Mouse (Mus musculus) CH12.LX (cell line): Measurements from ENCODE around the gene Slc6a17. TPM values are rescaled to one million over a fixed set of nuclear protein-coding genes. Genes with fewer than 3 reads are reported as not detected.

Source experiments
- DNase-seq: peaks from one replicate; pipeline ENCODE4 v3.0.0-alpha.2; 2013; ENCODE audit errors: extremely low read depth
- H3K27ac ChIP-seq: 2 replicates; pipeline ENCODE4 v1.5.1; 2012; ENCODE audit warnings: low read depth, mild to moderate bottlenecking, control low read depth, moderate library complexity; ENCODE audit not compliant: insufficient read depth
- H3K27me3 ChIP-seq: replicated peaks from 2 replicates; pipeline ENCODE3; 2012; ENCODE audit warnings: inconsistent platforms
- H3K36me3 ChIP-seq, 2 experiments: replicated peaks in 1 of 2; 2 replicates each; pipeline versions ENCODE3 to v1.6.1; 2012; ENCODE audit warnings: inconsistent platforms in 1 of 2, low read length in 1 of 2, mild to moderate bottlenecking in 1 of 2, mixed read lengths in 1 of 2, moderate library complexity in 1 of 2; ENCODE audit not compliant: control insufficient read depth in 1 of 2, insufficient read depth in 1 of 2
- H3K4me1 ChIP-seq, 2 experiments: 2 replicates each; pipeline ENCODE4 v1.6.1; 2012; ENCODE audit warnings: inconsistent platforms in 1 of 2, moderate library complexity in 1 of 2; ENCODE audit not compliant: insufficient read depth in 2 of 2, control insufficient read depth in 1 of 2
- H3K4me2 ChIP-seq: 2 replicates; pipeline ENCODE4 v1.6.1; 2012; ENCODE audit warnings: low read depth, mild to moderate bottlenecking, control low read depth; ENCODE audit not compliant: poor library complexity, insufficient read depth, severe bottlenecking
- H3K4me3 ChIP-seq, 3 experiments: fragments of 150-350 bp in 1 of 3; sonication (generic) in 1 of 3; replicated peaks in 1 of 3; 2 replicates each; pipeline versions ENCODE3 to v1.5.1; 2011 to 2012; ENCODE audit warnings: low read depth in 2 of 3, low read length in 2 of 3, mild to moderate bottlenecking in 2 of 3, moderate library complexity in 2 of 3, control low read depth in 1 of 3, improper control_type of control experiment in 1 of 3, inconsistent platforms in 1 of 3, mixed read lengths in 1 of 3; ENCODE audit not compliant: poor library complexity in 1 of 3
- H3K79me2 ChIP-seq: replicated peaks from 2 replicates; pipeline ENCODE4 v1.6.1; 2012; ENCODE audit warnings: mild to moderate bottlenecking, moderate library complexity; ENCODE audit not compliant: control insufficient read depth, poor library complexity, insufficient read depth, severe bottlenecking; ENCODE audit errors: extremely low read depth
- H3K9ac ChIP-seq: 2 replicates; pipeline ENCODE4 v1.6.1; 2012; ENCODE audit warnings: low read depth, mild to moderate bottlenecking, control low read depth, moderate library complexity; ENCODE audit not compliant: insufficient read depth
- H3K9me3 ChIP-seq: replicated peaks from 2 replicates; pipeline ENCODE3; 2012; ENCODE audit warnings: low read length, inconsistent platforms, mixed read lengths
- CHD1 ChIP-seq: IDR thresholded peaks from 2 replicates; pipeline ENCODE4 v1.6.1; 2012; ENCODE audit warnings: low read depth, low read length, improper control_type of control experiment, inconsistent platforms
- CHD2 ChIP-seq: IDR thresholded peaks from 2 replicates; pipeline ENCODE4 v1.6.1; 2011; ENCODE audit warnings: low read length, improper control_type of control experiment
- CTCF ChIP-seq, 2 experiments: IDR thresholded peaks in 1 of 2; conservative IDR thresholded peaks in 1 of 2; 2 replicates each; pipeline ENCODE4 v1.5.1; 2011 to 2012; ENCODE audit warnings: low read depth in 2 of 2, low read length in 2 of 2, improper control_type of control experiment in 1 of 2, inconsistent platforms in 1 of 2, mild to moderate bottlenecking in 1 of 2, moderate library complexity in 1 of 2
- EP300 ChIP-seq: IDR thresholded peaks from 2 replicates; pipeline ENCODE4 v1.6.1; 2011; ENCODE audit warnings: low read length, improper control_type of control experiment
- ETS1 ChIP-seq: conservative IDR thresholded peaks from 2 replicates; pipeline ENCODE4 v1.6.1; 2012; ENCODE audit warnings: low read depth, mild to moderate bottlenecking, inconsistent platforms, low read length, improper control_type of control experiment, moderate library complexity
- GABPA ChIP-seq: IDR thresholded peaks from 2 replicates; pipeline ENCODE4 v1.6.1; 2012; ENCODE audit warnings: low read depth, low read length, improper control_type of control experiment, inconsistent platforms; ENCODE audit not compliant: insufficient replicate concordance
- HCFC1 ChIP-seq: IDR thresholded peaks from 2 replicates; pipeline ENCODE4 v1.6.1; 2012; ENCODE audit warnings: low read depth, mild to moderate bottlenecking, inconsistent platforms, low read length, improper control_type of control experiment
- IRF4 ChIP-seq: IDR thresholded peaks from 2 replicates; pipeline ENCODE4 v1.6.1; 2014; ENCODE audit warnings: low read depth, mild to moderate bottlenecking, inconsistent platforms, low read length, improper control_type of control experiment
- JUND ChIP-seq: conservative IDR thresholded peaks from 2 replicates; pipeline ENCODE4 v1.6.1; 2011; ENCODE audit warnings: low read depth, low read length, improper control_type of control experiment
- MAFK ChIP-seq: IDR thresholded peaks from 2 replicates; pipeline ENCODE4 v1.6.1; 2011; ENCODE audit warnings: low read length, improper control_type of control experiment; ENCODE audit not compliant: insufficient replicate concordance
- MEF2A ChIP-seq: IDR thresholded peaks from 2 replicates; pipeline ENCODE4 v1.6.1; 2014; ENCODE audit warnings: low read depth, mild to moderate bottlenecking, inconsistent platforms, low read length, improper control_type of control experiment, borderline replicate concordance
- MXI1 ChIP-seq: IDR thresholded peaks from 2 replicates; pipeline ENCODE4 v1.6.1; 2011; ENCODE audit warnings: mild to moderate bottlenecking, low read depth, low read length, improper control_type of control experiment
- MYC ChIP-seq: IDR thresholded peaks from 2 replicates; pipeline ENCODE4 v1.6.1; 2011; ENCODE audit warnings: low read depth, mild to moderate bottlenecking, improper control_type of control experiment, low read length
- NRF1 ChIP-seq: IDR thresholded peaks from 2 replicates; pipeline ENCODE4 v1.6.1; 2014; ENCODE audit warnings: low read depth, mild to moderate bottlenecking, inconsistent platforms, low read length, improper control_type of control experiment, moderate library complexity
- POLR2A ChIP-seq: IDR thresholded peaks from 2 replicates; pipeline ENCODE4 v1.6.1; 2011; ENCODE audit warnings: low read depth, mild to moderate bottlenecking, improper control_type of control experiment, low read length
- RAD21 ChIP-seq: IDR thresholded peaks from 2 replicates; pipeline ENCODE4 v1.6.1; 2011; ENCODE audit warnings: low read depth, mild to moderate bottlenecking, low read length, improper control_type of control experiment, moderate library complexity
- RCOR1 ChIP-seq: conservative IDR thresholded peaks from 2 replicates; pipeline ENCODE4 v1.6.1; 2012; ENCODE audit warnings: low read depth, mild to moderate bottlenecking, inconsistent platforms, low read length, improper control_type of control experiment
- SMC3 ChIP-seq: IDR thresholded peaks from 2 replicates; pipeline ENCODE4 v1.6.1; 2011; ENCODE audit warnings: low read depth, low read length, improper control_type of control experiment
- TBP ChIP-seq: conservative IDR thresholded peaks from 2 replicates; pipeline ENCODE4 v1.6.1; 2011; ENCODE audit warnings: low read depth, low read length, improper control_type of control experiment
- TCF12 ChIP-seq: IDR thresholded peaks from 2 replicates; pipeline ENCODE4 v1.6.1; 2014; ENCODE audit warnings: low read depth, mild to moderate bottlenecking, inconsistent platforms, low read length, improper control_type of control experiment
- UBTF ChIP-seq: IDR thresholded peaks from 2 replicates; pipeline ENCODE4 v1.6.1; 2012; ENCODE audit warnings: low read depth, mild to moderate bottlenecking, inconsistent platforms, low read length, improper control_type of control experiment, moderate library complexity
- USF1 ChIP-seq: IDR thresholded peaks from 2 replicates; pipeline ENCODE4 v1.6.1; 2014; ENCODE audit warnings: low read depth, mild to moderate bottlenecking, inconsistent platforms, low read length, improper control_type of control experiment
- USF2 ChIP-seq: conservative IDR thresholded peaks from 2 replicates; pipeline ENCODE4 v1.6.1; 2011; ENCODE audit warnings: low read depth, low read length, improper control_type of control experiment
- ZKSCAN1 ChIP-seq: IDR thresholded peaks from 2 replicates; pipeline ENCODE4 v1.6.1; 2012; ENCODE audit warnings: low read depth, inconsistent platforms, low read length, improper control_type of control experiment, borderline replicate concordance
- ZMIZ1 ChIP-seq: IDR thresholded peaks from 2 replicates; pipeline ENCODE4 v1.6.1; 2012; ENCODE audit warnings: low read depth, mild to moderate bottlenecking, inconsistent platforms, low read length, improper control_type of control experiment
- dilution Hi-C: fragments of 300-500 bp; cut with MboI; formaldehyde crosslinking; loops from 2 replicates; pipeline ENCODE4 v1.14.3; 2020; ENCODE audit warnings: low sequenced_read_pairs; ENCODE audit not compliant: extremely low pct_unique_long_range_greater_than_20kb, extremely low pct_ligation_motif_present
- in situ Hi-C: fragments of 300-500 bp; cut with MboI; formaldehyde crosslinking; loops from 3 replicates; pipeline ENCODE4 v1.14.3; 2019; ENCODE audit warnings: low sequenced_read_pairs, low pct_ligation_motif_present, low pct_unique_long_range_greater_than_20kb, mixed read lengths
- polyA plus RNA-seq: library from polyadenylated mRNA; unstranded; fragments of >175 nt; gene quantifications from 2 replicates; pipeline ENCODE4 v1.2.1, GENCODE M21; 2012; ENCODE audit warnings: low read depth; ENCODE audit not compliant: insufficient read length
- total RNA-seq, 2 experiments: library from RNA; depleted of rRNA; stranded (reverse); fragments of 300-350 nt in 1 of 2; fragments of >200 nt in 1 of 2; gene quantifications; 2 replicates each; pipeline ENCODE4 v1.2.3; 2012 to 2014

Gene Slc6a17
- total and polyA plus RNA-seq, 3 experiments = not detected

DNA sequence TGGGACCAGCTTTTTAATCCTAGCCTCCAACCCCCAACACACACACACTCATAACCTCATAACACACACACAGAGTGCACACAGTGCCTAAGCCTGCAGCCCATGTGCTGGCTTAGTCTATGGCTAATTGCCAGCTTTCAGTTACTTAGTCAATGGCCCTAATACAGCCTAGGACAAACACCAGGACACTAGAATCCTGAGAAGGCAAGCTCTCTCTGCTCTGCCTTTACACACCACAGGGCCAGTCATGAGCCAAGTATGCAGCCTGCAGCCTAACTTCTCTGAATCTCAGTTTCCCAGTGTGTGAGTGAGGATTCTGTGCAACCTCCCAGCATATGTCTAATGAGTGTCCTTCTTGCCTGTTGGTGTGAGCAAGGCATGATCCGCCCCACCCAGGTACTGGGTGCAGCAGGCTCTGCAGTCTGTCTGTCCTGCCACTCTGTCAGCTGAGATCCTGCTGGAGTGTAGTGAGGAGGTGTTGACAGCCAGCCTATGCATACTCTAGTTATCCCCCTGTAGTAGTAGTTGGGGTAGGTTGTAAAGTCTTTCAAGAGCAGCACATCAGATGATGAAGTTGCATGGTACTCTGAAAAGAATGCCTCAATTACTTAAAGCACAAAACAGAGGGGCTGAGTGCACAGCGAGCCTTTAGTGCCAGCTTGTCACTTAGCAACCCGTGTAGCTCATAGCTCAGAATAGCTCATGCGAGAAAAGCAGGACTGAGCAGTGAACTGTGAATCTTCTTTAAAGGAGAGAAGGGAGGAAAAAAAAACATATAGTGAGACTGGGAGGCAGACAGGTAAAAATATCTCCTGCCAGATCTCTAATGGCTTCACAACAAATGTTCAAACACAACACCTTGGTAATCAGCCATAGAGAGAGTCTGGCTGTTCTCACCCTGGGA lies 12.1 kb downstream of the Slc6a17 start:
- TF ChIP-seq ETS1 = no peak
- TF ChIP-seq USF2 = no peak
- no peak for TF ChIP-seq ZKSCAN1
- TF ChIP-seq IRF4 = no peak
- TF ChIP-seq GABPA = no peak
- no peak for TF ChIP-seq TBP
- TF ChIP-seq POLR2A = no peak
- no peak for TF ChIP-seq MYC
- no peak for TF ChIP-seq JUND
- TF ChIP-seq NRF1 = no peak
- TF ChIP-seq CTCF (conservative IDR thresholded peaks at IDR 0.05 in 1 of 2, IDR thresholded peaks at IDR 0.05 in 1 of 2; ENCODE audit: low read depth in 2 of 2, low read length in 2 of 2) = no peak
- DNase-seq = no peak
- H3K4me1 ChIP-seq = peaks cover 3 to 9% of the 10 kb centered on the region in 2 experiments; a peak in 2 of 4 replicates
- H3K9ac ChIP-seq = no peak overlapping the region
- in situ Hi-C loops (no loop called here), dilution Hi-C loops (no loop called here)
- peaks cover 16% of the 10 kb centered on the region for H3K27me3 ChIP-seq
- no peaks in the 10 kb centered on the region for H3K36me3 ChIP-seq
- no peaks in the 10 kb centered on the region for H3K79me2 ChIP-seq
- H3K4me3 ChIP-seq = no peak overlapping the region
- H3K27ac ChIP-seq = no peak overlapping the region
- no peak overlapping the region for H3K4me2 ChIP-seq
- H3K9me3 ChIP-seq = no peaks in the 10 kb centered on the region

- TF ChIP-seq RAD21 = no peak
- TF ChIP-seq USF2 = no peak
- no peak for TF ChIP-seq UBTF
- TF ChIP-seq CHD2 = no peak
- TF ChIP-seq TBP = no peak
- TF ChIP-seq EP300 = no peak
- no peak for TF ChIP-seq RCOR1
- TF ChIP-seq ETS1 = no peak
- TF ChIP-seq ZKSCAN1 = no peak
- TF ChIP-seq HCFC1 = no peak
- no peak for TF ChIP-seq TCF12
- no peak for TF ChIP-seq NRF1
- no peak for TF ChIP-seq CHD1
- TF ChIP-seq MAFK = no peak
- no peak for TF ChIP-seq POLR2A
- TF ChIP-seq SMC3 = no peak
- TF ChIP-seq MEF2A = no peak
- TF ChIP-seq ZMIZ1 = no peak
- no peak for TF ChIP-seq MXI1
- TF ChIP-seq USF1 = no peak
- Histone ChIP-seq H3K4me1 (peaks cover 3 to 9% of the 10 kb centered on the region in 2 experiments; a peak in 2 of 4 replicates), H3K9ac (no peak overlapping the region), H3K79me2 (no peaks in the 10 kb centered on the region), H3K27ac (no peak overlapping the region), H3K4me2 (no peak overlapping the region), H3K9me3 (peaks cover 4% of the 10 kb centered on the region), H3K36me3 (no peaks in the 10 kb centered on the region), H3K4me3 (no peak overlapping the region), H3K27me3 (peaks cover 13% of the 10 kb centered on the region)
- dilution Hi-C loops = no loop called here
- DNase-seq = no peak
- in situ Hi-C loops = no loop called here
Observed at GRCm38 (mm10) chr3:107504542-107504941, 13.3 kb downstream of the Slc6a17 start.
